Mouse (Mus musculus) thymus, adult 2 months (tissue): ENCODE results near the gene Dcaf11.

Experiments
- CTCF ChIP-seq: fragments of 200-500 bp; IDR thresholded peaks from 2 replicates; pipeline ENCODE4 v1.5.1; 2012; ENCODE audit warnings: mild to moderate bottlenecking, control low read depth, low read length, moderate library complexity, borderline replicate concordance; ENCODE audit not compliant: control insufficient read depth, poor library complexity, insufficient read depth; ENCODE audit errors: extremely low read depth
- POLR2A ChIP-seq: fragments of 200-500 bp; IDR thresholded peaks from 2 replicates; pipeline ENCODE4 v1.6.1; 2012; ENCODE audit warnings: mild to moderate bottlenecking, low read length, control low read depth, moderate library complexity; ENCODE audit not compliant: control insufficient read depth, poor library complexity, insufficient read depth; ENCODE audit errors: extremely low read depth

DNA sequence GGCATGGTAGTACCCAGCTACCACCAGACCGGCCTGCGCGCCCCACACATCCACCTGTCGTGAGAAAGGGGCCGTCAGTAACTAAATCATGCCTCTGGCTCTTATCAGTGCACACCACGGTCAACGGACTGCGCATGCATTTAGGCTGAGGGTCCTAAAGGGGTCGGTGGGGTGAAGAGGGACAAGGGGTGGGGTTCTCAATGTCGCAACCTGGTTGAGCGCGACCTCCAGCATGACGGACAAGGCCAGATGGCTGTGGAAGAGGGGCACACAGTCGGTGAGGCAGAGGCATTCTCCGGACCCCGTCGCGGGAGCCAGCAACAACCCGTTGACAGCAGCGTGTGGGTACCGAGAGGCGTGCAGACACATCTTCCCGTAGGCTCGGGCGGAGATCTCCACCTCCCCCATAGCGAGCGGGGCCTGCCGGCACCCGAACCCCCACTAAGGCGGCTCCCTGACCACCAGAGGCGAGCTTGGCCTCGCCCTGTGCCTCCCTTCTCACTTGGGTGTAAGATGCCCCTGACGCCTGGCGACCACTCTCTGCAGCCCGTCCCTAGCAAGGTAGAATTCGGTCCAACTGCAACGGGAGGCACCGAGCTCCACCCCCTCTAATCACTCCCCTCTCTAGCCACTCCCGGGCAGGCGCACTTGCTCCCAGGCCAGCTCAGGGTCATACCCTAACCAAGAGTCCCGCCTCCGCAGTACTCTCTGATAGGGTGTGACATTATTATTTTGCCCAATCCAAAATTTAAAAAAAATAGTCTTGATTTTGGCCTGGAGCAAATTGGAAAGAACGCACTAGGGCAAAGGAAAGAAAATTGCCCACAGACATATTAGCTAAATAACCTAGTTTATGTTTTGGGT, 25.1 kb downstream of the Dcaf11 start, which contains the start of gene Emc9:
- TF ChIP-seq POLR2A (no peak), CTCF (no peak)
